Mouse (Mus musculus) embryonic facial prominence, embryonic 11.5 days (tissue): Measurements from ENCODE around the gene Slc1a3. TPM values are rescaled to one million over a fixed set of nuclear protein-coding genes. Genes with fewer than 3 reads are reported as not detected.

ENCODE experiments used
- ATAC-seq: fragments of 200-750 bp; cut with Nextera tagmentation; replicated peaks from 2 replicates; pipeline ENCODE4 v1.8.0; 2017; ENCODE audit warnings: low read depth; ENCODE audit not compliant: insufficient number of reproducible peaks, low FRiP score, low TSS enrichment
- DNase-seq: peaks from one replicate; pipeline ENCODE4 v3.0.0-alpha.2; 2015; ENCODE audit warnings: low spot score
- H3K27ac ChIP-seq: fragments of 300-500 bp; sonication (generic); replicated peaks from 2 replicates; pipeline ENCODE4 v1.5.1; 2014; ENCODE audit warnings: mild to moderate bottlenecking, low read depth, low read length, control low read depth
- H3K27me3 ChIP-seq: fragments of 300-500 bp; sonication (generic); 2 replicates; pipeline ENCODE4 v1.6.1; 2014; ENCODE audit warnings: mild to moderate bottlenecking, low read length, moderate library complexity, mixed read lengths; ENCODE audit not compliant: control insufficient read depth, insufficient read depth
- H3K36me3 ChIP-seq: fragments of 300-500 bp; sonication (generic); replicated peaks from 2 replicates; pipeline ENCODE4 v1.6.1; 2014; ENCODE audit warnings: low read depth, mild to moderate bottlenecking, low read length, moderate library complexity, mixed read lengths; ENCODE audit not compliant: control insufficient read depth, insufficient read depth
- H3K4me1 ChIP-seq: fragments of 300-500 bp; sonication (generic); 2 replicates; pipeline ENCODE4 v1.6.1; 2014; ENCODE audit warnings: low read length, mixed read lengths; ENCODE audit not compliant: control insufficient read depth, insufficient read depth
- H3K4me2 ChIP-seq: fragments of 300-500 bp; sonication (generic); 2 replicates; pipeline ENCODE4 v1.6.1; 2014; ENCODE audit warnings: low read depth, mild to moderate bottlenecking, control low read depth, low read length, moderate library complexity
- H3K4me3 ChIP-seq: fragments of 300-500 bp; sonication (generic); 2 replicates; pipeline ENCODE4 v1.5.1; 2014; ENCODE audit warnings: low read depth, low read length, control low read depth
- H3K9ac ChIP-seq: fragments of 300-500 bp; sonication (generic); replicated peaks from 2 replicates; pipeline ENCODE4 v1.6.1; 2014; ENCODE audit warnings: mild to moderate bottlenecking, control low read depth, low read length
- H3K9me3 ChIP-seq: fragments of 300-500 bp; sonication (generic); replicated peaks from 2 replicates; pipeline ENCODE4 v1.6.1; 2016; ENCODE audit warnings: mild to moderate bottlenecking, low read length, inconsistent platforms, mixed read lengths; ENCODE audit not compliant: control insufficient read depth
- WGBS: fragments of 180-500 bp; shearing (Covaris S2); extraction: QIAGEN DNeasy Blood & Tissue Kit; methylation state at CpG from one replicate; pipeline ENCODE4 v1.1.7; 2014; 5-methylcytosine and 5-hydroxymethylcytosine counted together
- polyA plus RNA-seq: library from polyadenylated mRNA; unstranded; fragments of >200 nt; fragmentation: Nextera tagmentation; extraction: Ambion mirVana; gene quantifications from 2 replicates; pipeline ENCODE4 v1.2.1, GENCODE M21; 2014

Gene Slc1a3
- polyA plus RNA-seq, 1 experiment from 2014 or later: 29.1 TPM

DNA sequence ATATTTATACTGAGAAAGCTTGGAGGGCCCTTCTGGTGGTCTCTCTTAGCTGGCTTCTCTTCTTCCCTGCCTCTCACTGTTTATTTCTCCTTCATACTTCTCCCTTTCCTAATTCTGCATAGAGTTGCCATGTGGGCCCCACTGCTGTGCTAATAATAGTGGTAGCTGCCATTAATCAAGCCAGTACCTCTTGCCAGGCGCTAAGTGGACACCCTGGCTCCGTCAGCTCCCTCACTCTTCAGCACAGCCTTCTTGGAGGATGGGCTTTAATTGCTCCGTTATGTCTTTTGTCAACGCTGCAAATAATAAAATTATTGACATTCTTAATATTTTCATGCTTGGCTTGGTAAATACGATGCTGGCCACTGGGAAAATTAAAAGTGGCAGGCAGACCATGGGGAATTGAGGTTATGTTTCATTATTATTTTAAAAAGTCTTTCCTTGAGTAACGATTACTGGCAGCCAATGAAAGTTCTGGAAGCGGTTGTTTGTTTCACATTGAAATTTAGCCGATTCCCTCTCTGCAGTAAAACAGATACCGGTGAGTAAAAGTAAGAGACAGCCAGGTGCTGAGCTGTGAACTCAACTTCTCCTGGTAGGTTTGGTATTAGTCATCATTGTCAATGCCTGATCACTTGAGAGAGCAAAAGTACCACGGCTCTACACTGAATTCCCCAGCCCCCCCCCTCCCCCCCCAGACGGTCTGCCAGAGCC, 94.9 kb downstream of the Slc1a3 start:
- DNase-seq (no peak), ATAC-seq (no peak)
- Histone ChIP-seq H3K4me1 (no peaks in the 10 kb centered on the region), H3K27ac (no peak overlapping the region), H3K4me3 (no peak overlapping the region), H3K4me2 (no peak overlapping the region), H3K9me3 (no peaks in the 10 kb centered on the region), H3K9ac (no peak overlapping the region), H3K27me3 (no peaks in the 10 kb centered on the region), H3K36me3 (no peaks in the 10 kb centered on the region)
- WGBS: 75% methylated on average over 11 of the region's 11 CpGs

DNA sequence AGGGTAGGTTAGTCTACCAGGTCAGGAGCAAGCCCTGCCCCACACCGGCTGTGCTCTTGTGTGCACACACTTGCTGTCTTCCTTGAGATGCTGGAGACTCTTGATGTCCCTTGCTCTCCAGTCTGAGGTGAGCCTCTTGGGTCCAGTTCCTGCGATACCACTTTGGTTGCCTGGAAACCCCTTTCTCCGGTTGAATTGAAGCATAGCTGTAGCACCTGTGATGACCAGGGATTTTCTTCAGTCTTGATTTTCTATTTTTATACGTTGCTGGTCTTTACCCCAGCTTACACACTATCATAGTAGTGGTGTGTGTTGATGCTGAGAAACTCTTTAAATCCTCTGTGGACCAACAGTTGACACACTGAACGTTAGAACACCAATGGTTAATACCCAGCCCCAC, 95.9 kb downstream of the Slc1a3 start:
- no peaks in the 10 kb centered on the region for H3K27me3 ChIP-seq
- H3K4me1 ChIP-seq: no peaks in the 10 kb centered on the region
- ATAC-seq (no peak), DNase-seq (no peak)
- H3K36me3 ChIP-seq: no peaks in the 10 kb centered on the region
- H3K4me2 ChIP-seq: no peak overlapping the region
- 91% methylated on average over 5 of the region's 5 CpGs for WGBS
- no peak overlapping the region for H3K27ac ChIP-seq
- no peak overlapping the region for H3K4me3 ChIP-seq
- H3K9ac ChIP-seq: no peak overlapping the region
- no peaks in the 10 kb centered on the region for H3K9me3 ChIP-seq

DNA sequence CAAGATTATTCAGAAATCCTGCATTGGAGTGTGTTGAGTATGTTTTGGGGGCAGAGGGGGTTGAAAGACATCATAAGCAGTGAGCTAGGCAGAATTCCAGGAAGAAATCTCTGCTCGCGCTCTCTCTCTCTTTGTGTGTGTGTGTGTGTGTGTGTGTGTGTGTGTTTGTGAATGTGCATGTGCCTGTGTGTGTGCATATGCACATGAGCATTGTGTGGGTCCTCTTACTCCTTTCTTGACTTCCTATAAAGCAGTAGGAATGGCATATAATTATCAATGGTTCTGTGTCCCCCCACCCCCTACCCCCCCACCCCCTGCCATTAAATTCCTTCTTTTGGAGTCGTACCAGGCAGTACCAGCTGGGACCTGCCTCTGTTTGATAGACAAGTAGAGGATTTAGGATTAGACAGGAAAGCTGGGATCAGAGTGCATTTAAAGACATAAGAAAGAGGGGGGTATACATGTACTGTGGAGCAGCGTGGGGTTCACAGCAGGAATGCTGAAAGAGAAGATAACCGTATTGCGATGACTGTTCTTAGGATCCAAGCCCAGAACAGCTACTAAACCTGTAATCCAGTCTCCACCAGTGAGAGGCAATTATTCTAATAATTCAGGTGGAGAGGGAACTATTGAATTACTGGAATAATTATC, 104.9 kb downstream of the Slc1a3 start:
- no peak for ATAC-seq
- H3K36me3 ChIP-seq: no peaks in the 10 kb centered on the region
- 65% methylated on average over 6 of the region's 6 CpGs for WGBS
- no peak overlapping the region for H3K4me3 ChIP-seq
- H3K27me3 ChIP-seq: no peaks in the 10 kb centered on the region
- DNase-seq: no peak
- no peak overlapping the region for H3K27ac ChIP-seq
- no peak overlapping the region for H3K9ac ChIP-seq
- no peak overlapping the region for H3K4me2 ChIP-seq
- H3K4me1 ChIP-seq: no peaks in the 10 kb centered on the region
- H3K9me3 ChIP-seq: no peaks in the 10 kb centered on the region

DNA sequence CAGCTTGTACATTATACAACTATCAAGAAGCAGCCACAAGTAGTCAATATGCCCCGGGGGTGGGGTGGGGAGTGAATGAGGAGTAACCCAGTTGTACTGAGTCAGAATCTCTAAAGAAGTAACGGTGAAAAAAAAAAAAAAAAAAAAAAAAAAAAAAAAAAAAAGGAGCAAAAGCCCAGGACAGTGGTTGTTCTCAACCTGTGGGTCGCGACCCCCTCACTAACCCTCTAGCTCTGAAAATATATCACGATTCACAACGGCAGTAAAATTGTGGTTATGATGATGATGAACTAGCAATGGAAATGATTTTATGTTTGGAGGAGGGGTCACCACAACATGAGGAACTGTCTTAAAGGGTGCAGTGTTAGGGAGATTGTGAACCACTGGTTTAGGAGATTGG, 108.2 kb downstream of the Slc1a3 start:
- WGBS: 91% methylated on average over 6 of the region's 6 CpGs
- H3K9me3 ChIP-seq: no peaks in the 10 kb centered on the region
- H3K36me3 ChIP-seq: no peaks in the 10 kb centered on the region
- no peaks in the 10 kb centered on the region for H3K4me1 ChIP-seq
- ATAC-seq (no peak), DNase-seq (no peak)
- no peaks in the 10 kb centered on the region for H3K27me3 ChIP-seq
- H3K4me3 ChIP-seq: no peak overlapping the region
- H3K27ac ChIP-seq: no peak overlapping the region
- H3K4me2 ChIP-seq: no peak overlapping the region
- no peak overlapping the region for H3K9ac ChIP-seq

DNA sequence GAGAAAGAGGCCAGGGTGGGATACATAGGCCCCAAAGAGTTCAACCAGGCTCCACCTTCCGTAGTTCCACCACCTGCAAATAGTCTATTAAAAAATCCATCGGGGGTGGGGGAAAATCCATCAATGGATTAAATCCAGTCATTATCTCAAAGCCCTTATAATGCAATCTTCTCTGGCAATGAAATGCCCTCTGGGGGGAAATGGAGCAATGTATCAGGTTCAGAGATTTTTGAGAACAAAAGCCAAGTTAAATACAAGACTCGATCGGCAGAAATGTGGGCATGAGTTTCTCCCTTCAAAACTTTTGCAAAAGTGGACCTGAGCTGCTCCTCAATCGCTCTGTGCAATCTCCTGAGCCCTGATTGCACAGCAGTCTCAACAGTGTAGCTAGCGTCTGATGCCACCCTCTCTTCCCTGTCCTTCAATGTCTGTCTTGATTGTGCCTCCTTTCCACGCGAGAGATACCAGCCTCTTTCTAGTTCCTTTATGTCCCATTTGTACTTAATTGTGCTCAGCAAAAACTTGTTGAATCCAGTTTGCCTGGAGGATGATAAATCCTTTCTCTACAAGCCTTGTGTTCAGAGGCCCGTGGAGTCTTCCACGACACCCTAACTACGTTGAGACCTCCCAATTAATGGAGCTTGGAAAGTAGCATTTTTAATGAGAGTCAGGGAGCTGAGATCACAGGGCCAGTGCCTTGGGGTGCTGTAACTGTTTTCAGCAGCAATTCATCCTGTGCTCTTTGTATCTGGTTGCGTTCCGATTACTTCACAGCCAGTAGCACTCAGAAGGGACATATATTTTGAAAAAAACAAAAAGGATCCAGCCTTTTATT, 109.0 kb downstream of the Slc1a3 start:
- ATAC-seq (no peak), DNase-seq (no peak)
- Histone ChIP-seq H3K27ac (no peak overlapping the region), H3K4me2 (no peak overlapping the region), H3K4me3 (no peak overlapping the region), H3K9ac (no peak overlapping the region), H3K36me3 (no peaks in the 10 kb centered on the region), H3K9me3 (no peaks in the 10 kb centered on the region), H3K27me3 (no peaks in the 10 kb centered on the region), H3K4me1 (no peaks in the 10 kb centered on the region)
- WGBS: 76% methylated on average over 13 of the region's 13 CpGs

DNA sequence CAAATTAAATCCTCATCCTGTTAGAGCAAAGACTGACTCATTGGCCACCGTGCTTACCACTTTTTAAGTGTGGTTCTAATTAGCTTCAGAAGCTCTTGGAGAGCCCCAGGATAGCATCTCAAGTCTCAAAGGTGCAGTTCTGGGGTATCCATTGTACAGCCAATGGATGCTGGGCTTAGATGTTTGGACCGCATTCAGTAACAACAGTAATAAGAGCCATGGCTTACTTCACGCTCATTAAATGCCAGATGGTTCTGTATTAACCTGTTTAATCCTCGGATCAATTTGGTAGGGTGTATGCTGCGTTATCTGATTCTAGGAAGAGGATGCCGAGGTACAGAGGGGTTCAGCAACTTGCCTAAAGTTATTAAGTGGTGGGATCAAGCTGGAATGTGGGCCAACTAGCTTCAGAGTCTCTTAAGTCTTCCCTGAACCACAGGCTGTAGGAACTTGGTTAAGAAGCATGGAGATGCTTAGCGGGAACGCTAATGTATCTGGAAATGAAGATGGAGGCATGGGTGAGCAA, 114.1 kb downstream of the Slc1a3 start:
- H3K9ac ChIP-seq: no peak overlapping the region
- no peak overlapping the region for H3K4me3 ChIP-seq
- no peak overlapping the region for H3K4me2 ChIP-seq
- H3K9me3 ChIP-seq: no peaks in the 10 kb centered on the region
- 65% methylated on average over 8 of the region's 8 CpGs for WGBS
- no peaks in the 10 kb centered on the region for H3K36me3 ChIP-seq
- H3K27me3 ChIP-seq: no peaks in the 10 kb centered on the region
- H3K4me1 ChIP-seq: no peaks in the 10 kb centered on the region
- ATAC-seq (0 out of 2 replicates have a peak, but pooled peaks have one; percentile 39), DNase-seq (peak; percentile 44)
- no peak overlapping the region for H3K27ac ChIP-seq

DNA sequence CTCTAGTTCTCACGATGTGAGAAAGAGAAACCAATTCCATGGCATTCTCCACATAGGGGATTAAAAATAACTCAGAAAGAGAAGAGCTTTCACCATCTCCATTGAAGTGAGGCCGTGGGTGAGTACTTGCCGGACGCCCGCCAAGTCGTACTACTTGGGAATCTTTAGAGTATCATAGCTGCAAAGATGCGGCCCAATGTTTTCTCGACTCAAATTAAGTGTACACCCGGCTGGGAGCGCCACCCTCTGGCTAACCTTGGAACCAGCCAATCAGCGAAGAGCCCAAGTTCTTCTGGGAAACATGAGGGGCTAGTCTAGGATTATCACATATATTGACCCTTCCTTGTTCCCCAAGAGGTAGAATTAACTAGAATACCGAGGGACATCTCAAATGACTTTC, 115.3 kb downstream of the Slc1a3 start:
- ATAC-seq (no peak), DNase-seq (no peak)
- no peaks in the 10 kb centered on the region for H3K9me3 ChIP-seq
- H3K9ac ChIP-seq: no peak overlapping the region
- 84% methylated on average over 12 of the region's 12 CpGs for WGBS
- H3K4me2 ChIP-seq: no peak overlapping the region
- no peak overlapping the region for H3K27ac ChIP-seq
- H3K36me3 ChIP-seq: no peaks in the 10 kb centered on the region
- no peaks in the 10 kb centered on the region for H3K4me1 ChIP-seq
- no peak overlapping the region for H3K4me3 ChIP-seq
- H3K27me3 ChIP-seq: no peaks in the 10 kb centered on the region
